Comparison of ENCODE assay signal across 14 mouse cellular contexts in genomic region chr17:12403420-12403819, GRCm38 (mm10). TPM values are rescaled to one million over a fixed set of nuclear protein-coding genes. Genes with fewer than 3 reads are reported as not detected.
A peak's percentile ranks its signal among the peaks of the same experiment; 100 is the strongest.
DNase-seq lines count a peak whose midpoint lies in the region; ATAC-seq and TF ChIP-seq lines count a peak whose summit lies in the region.
"Had no signal": no experiment of that assay in that cellular context is flagged by ENCODE, and none has a peak within 500 bp of the region (broad histone marks: within the 10 kb centered on the region; RNA-seq: fewer than 3 reads in every experiment).

No protein-coding gene starts in this region.

- H3K27me3 ChIP-seq in intestine, postnatal 0 days (replicated peaks; ENCODE audit: control insufficient read depth, insufficient read depth, low read length): no peaks in the 10 kb centered on the region
- no peaks in the 10 kb centered on the region for H3K27me3 ChIP-seq in intestine, embryonic 15.5 days (replicated peaks)
- H3K27me3 ChIP-seq in lung, embryonic 15.5 days: no peaks in the 10 kb centered on the region

- no peak overlapping the region for H3K9ac ChIP-seq in intestine, postnatal 0 days (ENCODE audit: low read depth, low read length)
- no peak overlapping the region for H3K9ac ChIP-seq in intestine, embryonic 15.5 days
- no peak overlapping the region for H3K9ac ChIP-seq in lung, embryonic 15.5 days
- H3K9ac ChIP-seq: hindbrain, embryonic 14.5 days had no signal

- H3K4me2 ChIP-seq in intestine, postnatal 0 days (replicated peaks; ENCODE audit: low read depth): no peak overlapping the region
- H3K4me2 ChIP-seq in intestine, embryonic 15.5 days (replicated peaks): no peak overlapping the region
- H3K4me2 ChIP-seq in lung, embryonic 15.5 days: no peak overlapping the region
- H3K4me2 ChIP-seq: hindbrain, embryonic 14.5 days had no signal

- ATAC-seq in intestine, postnatal 0 days: no peak
- no peak for ATAC-seq in intestine, embryonic 15.5 days
- ATAC-seq in lung, embryonic 15.5 days (ENCODE audit: borderline replicate concordance, extremely low read depth, low FRiP score, low TSS enrichment): peak; percentile 81; the same call in 1 of the 2 replicates

- peak; percentile 20 for DNase-seq in thymus, postnatal 0 days (ENCODE audit: low spot score)
- DNase-seq in thymus, postnatal 36 days: no peak
- DNase-seq in yolk sac, embryonic 10.5 days (ENCODE audit: low spot score): no peak
- no peak for DNase-seq in cerebellum, postnatal 4 days (ENCODE audit: low spot score in 2 of 2)
- DNase-seq: cerebellum, adult 8-10 months; thymus, postnatal 25 days had no signal

- no peak overlapping the region for H3K4me3 ChIP-seq in intestine, postnatal 0 days (ENCODE audit: low read depth, low read length)
- no peak overlapping the region for H3K4me3 ChIP-seq in intestine, embryonic 15.5 days (replicated peaks)
- H3K4me3 ChIP-seq in lung, embryonic 15.5 days: no peak overlapping the region
- H3K4me3 ChIP-seq: forebrain, embryonic 10.5 days; limb, embryonic 10.5 days had no signal

- H3K4me1 ChIP-seq in intestine, postnatal 0 days (replicated peaks; ENCODE audit: control insufficient read depth, insufficient read depth, low read length): no peaks in the 10 kb centered on the region
- no peaks in the 10 kb centered on the region for H3K4me1 ChIP-seq in intestine, embryonic 15.5 days (replicated peaks)
- no peaks in the 10 kb centered on the region for H3K4me1 ChIP-seq in lung, embryonic 15.5 days
- H3K4me1 ChIP-seq: forebrain, embryonic 10.5 days had no signal

- WGBS in intestine, postnatal 0 days: 51% methylated on average over 7 of the region's 7 CpGs
- WGBS in intestine, embryonic 15.5 days: 52% methylated on average over 7 of the region's 7 CpGs
- WGBS in lung, embryonic 15.5 days: 36% methylated on average over 7 of the region's 7 CpGs

- peak; percentile 65 for TF ChIP-seq CTCF in intestine, postnatal 0 days (IDR thresholded peaks at IDR 0.05; ENCODE audit: low read depth)

- no peaks in the 10 kb centered on the region for H3K9me3 ChIP-seq in intestine, postnatal 0 days (ENCODE audit: control insufficient read depth)
- no peaks in the 10 kb centered on the region; the same call in 1 of the 2 replicates for H3K9me3 ChIP-seq in intestine, embryonic 15.5 days
- H3K9me3 ChIP-seq in lung, embryonic 15.5 days: no peaks in the 10 kb centered on the region
- H3K9me3 ChIP-seq: limb, embryonic 10.5 days had no signal

- H3K36me3 ChIP-seq in intestine, postnatal 0 days (ENCODE audit: control insufficient read depth, insufficient read depth): no peaks in the 10 kb centered on the region
- no peaks in the 10 kb centered on the region for H3K36me3 ChIP-seq in intestine, embryonic 15.5 days
- no peaks in the 10 kb centered on the region for H3K36me3 ChIP-seq in lung, embryonic 15.5 days
- H3K36me3 ChIP-seq: forebrain, embryonic 10.5 days; G1E; limb, embryonic 10.5 days had no signal

- no peak overlapping the region for H3K27ac ChIP-seq in intestine, postnatal 0 days (ENCODE audit: low read depth, low read length)
- H3K27ac ChIP-seq in intestine, embryonic 15.5 days: no peak overlapping the region
- peak overlapping the region; percentile 24; the same call in 1 of the 2 replicates for H3K27ac ChIP-seq in lung, embryonic 15.5 days
- H3K27ac ChIP-seq: forebrain, embryonic 10.5 days; hindbrain, embryonic 14.5 days; limb, embryonic 10.5 days had no signal

RNA-seq across cellular contexts. Expression of gene Plg, which starts 25.0 kb away (rescaled TPM):
- 0.10 and 0.13 TPM in 2 replicates for polyA plus RNA-seq in intestine, postnatal 0 days (2015; fragmentation: Nextera tagmentation; extraction: Ambion mirVana)
- 3.7 and 4.9 TPM in 2 replicates for polyA plus RNA-seq in intestine, embryonic 15.5 days (2015; fragmentation: Nextera tagmentation; extraction: Ambion mirVana)
- 0.05 TPM in 1 of 2 replicates, not detected in the other for polyA plus RNA-seq in thymus, postnatal 0 days (2015; fragmentation: Nextera tagmentation; extraction: Ambion mirVana)
- 0.34 and 1.5 TPM in 2 replicates for polyA plus RNA-seq in lung, embryonic 15.5 days (2015; fragmentation: Nextera tagmentation; extraction: Ambion mirVana)
- polyA plus RNA-seq: forebrain, embryonic 10.5 days; G1E; gonadal fat pad, adult 2 months; limb, embryonic 10.5 days had no signal
